Mouse (Mus musculus) hindbrain, embryonic 11.5 days (tissue): ENCODE data around the gene Ptprt. TPM values are rescaled to one million over a fixed set of nuclear protein-coding genes. Genes with fewer than 3 reads are reported as not detected.
A peak's percentile ranks its signal among the peaks of the same experiment; 100 is the strongest.

ENCODE experiments used
- ATAC-seq: fragments of 200-750 bp; cut with Nextera tagmentation; 2 replicates; pipeline ENCODE4 v1.8.0; 2017; ENCODE audit warnings: mild to moderate bottlenecking, moderate TSS enrichment, moderate library complexity; ENCODE audit not compliant: low FRiP score
- DNase-seq: peaks from one replicate; pipeline ENCODE4 v3.0.0-alpha.2; 2015; ENCODE audit warnings: low spot score
- H3K27ac ChIP-seq: fragments of 300-500 bp; sonication (generic); 2 replicates; pipeline ENCODE4 v1.5.1; 2014; ENCODE audit warnings: mild to moderate bottlenecking, low read depth, low read length
- H3K27me3 ChIP-seq: fragments of 300-500 bp; sonication (generic); 2 replicates; pipeline ENCODE4 v1.6.1; 2014; ENCODE audit warnings: mild to moderate bottlenecking, low read length, moderate library complexity, mixed read lengths; ENCODE audit not compliant: control insufficient read depth, insufficient read depth
- H3K36me3 ChIP-seq: fragments of 300-500 bp; sonication (generic); 2 replicates; pipeline ENCODE4 v1.6.1; 2014; ENCODE audit warnings: mild to moderate bottlenecking, low read length, moderate library complexity, mixed read lengths; ENCODE audit not compliant: control insufficient read depth, insufficient read depth
- H3K4me1 ChIP-seq: fragments of 300-500 bp; sonication (generic); replicated peaks from 2 replicates; pipeline ENCODE4 v1.6.1; 2014; ENCODE audit warnings: low read length, mixed read lengths; ENCODE audit not compliant: control insufficient read depth, insufficient read depth
- H3K4me2 ChIP-seq: fragments of 300-500 bp; sonication (generic); replicated peaks from 2 replicates; pipeline ENCODE4 v1.6.1; 2014; ENCODE audit warnings: mild to moderate bottlenecking, low read depth, low read length
- H3K4me3 ChIP-seq: fragments of 300-500 bp; sonication (generic); 2 replicates; pipeline ENCODE4 v1.5.1; 2014; ENCODE audit warnings: low read depth, low read length
- H3K9ac ChIP-seq: fragments of 300-500 bp; sonication (generic); 2 replicates; pipeline ENCODE4 v1.6.1; 2014; ENCODE audit warnings: low read depth, low read length
- H3K9me3 ChIP-seq: fragments of 300-500 bp; sonication (generic); 2 replicates; pipeline ENCODE4 v1.6.1; 2016; ENCODE audit warnings: low read length; ENCODE audit not compliant: control insufficient read depth
- WGBS: fragments of 180-500 bp; shearing (Covaris S2); extraction: QIAGEN DNeasy Blood & Tissue Kit; methylation state at CpG from one replicate; pipeline ENCODE4 v1.1.7; 2014; 5-methylcytosine and 5-hydroxymethylcytosine counted together
- polyA plus RNA-seq: library from polyadenylated mRNA; unstranded; fragments of >200 nt; fragmentation: Nextera tagmentation; extraction: Ambion mirVana; gene quantifications from 2 replicates; pipeline ENCODE4 v1.2.1, GENCODE M21; 2014

Gene Ptprt
- polyA plus RNA-seq, 1 experiment from 2014 or later: 1.3 TPM

DNA sequence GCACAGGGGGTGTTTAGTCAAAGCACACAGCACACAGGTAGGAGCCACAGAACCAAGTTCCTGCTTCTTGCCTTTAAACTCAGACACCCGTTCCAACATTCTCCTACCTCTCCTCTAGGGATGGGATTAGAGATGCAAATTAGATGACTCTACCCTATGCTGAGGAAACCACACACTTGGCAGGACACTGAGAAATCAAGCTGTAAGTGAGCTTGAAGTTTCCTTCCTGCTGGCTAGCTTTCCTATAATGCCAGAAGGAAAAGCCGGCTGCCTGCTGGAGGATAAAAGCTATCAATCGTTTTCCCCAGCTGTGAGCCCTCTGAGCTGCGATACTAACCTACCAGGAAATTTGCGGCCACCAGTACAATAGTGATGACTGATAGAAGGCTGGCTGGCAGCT is 999.0 kb downstream of the Ptprt start:
- Histone ChIP-seq H3K4me1 (no peaks in the 10 kb centered on the region), H3K27ac (no peak overlapping the region), H3K4me3 (no peak overlapping the region), H3K36me3 (no peaks in the 10 kb centered on the region), H3K9me3 (no peaks in the 10 kb centered on the region), H3K27me3 (no peaks in the 10 kb centered on the region), H3K4me2 (no peak overlapping the region), H3K9ac (no peak overlapping the region)
- DNase-seq (no peak), ATAC-seq (no peak)
- 30% methylated on average over 5 of the region's 5 CpGs for WGBS

DNA sequence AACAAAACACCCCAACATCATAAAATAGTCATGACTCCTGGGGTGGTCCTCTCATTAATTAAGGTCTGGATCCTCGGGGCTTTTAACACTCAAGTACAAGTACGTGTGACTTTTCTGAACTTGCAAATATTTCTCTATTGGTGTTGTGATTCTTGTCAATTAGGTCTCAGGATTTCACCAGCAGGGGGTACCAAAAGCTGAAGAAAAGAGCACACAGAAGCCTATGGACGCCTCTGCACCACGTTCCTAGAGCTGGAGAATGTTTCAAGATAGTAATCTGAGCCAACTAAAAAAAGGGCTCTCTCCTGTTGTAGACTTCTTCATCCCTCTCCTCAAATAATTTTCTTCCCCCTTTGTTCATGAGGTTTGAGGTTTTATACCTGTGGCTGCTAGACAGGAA is 1000.1 kb downstream of the Ptprt start:
- ATAC-seq (no peak), DNase-seq (peak; percentile 26)
- Histone ChIP-seq H3K27me3 (no peaks in the 10 kb centered on the region), H3K4me1 (no peaks in the 10 kb centered on the region), H3K9ac (no peak overlapping the region), H3K9me3 (no peaks in the 10 kb centered on the region), H3K36me3 (no peaks in the 10 kb centered on the region), H3K27ac (no peak overlapping the region), H3K4me3 (no peak overlapping the region), H3K4me2 (no peak overlapping the region)
- WGBS: 37% methylated on average over 4 of the region's 4 CpGs

DNA sequence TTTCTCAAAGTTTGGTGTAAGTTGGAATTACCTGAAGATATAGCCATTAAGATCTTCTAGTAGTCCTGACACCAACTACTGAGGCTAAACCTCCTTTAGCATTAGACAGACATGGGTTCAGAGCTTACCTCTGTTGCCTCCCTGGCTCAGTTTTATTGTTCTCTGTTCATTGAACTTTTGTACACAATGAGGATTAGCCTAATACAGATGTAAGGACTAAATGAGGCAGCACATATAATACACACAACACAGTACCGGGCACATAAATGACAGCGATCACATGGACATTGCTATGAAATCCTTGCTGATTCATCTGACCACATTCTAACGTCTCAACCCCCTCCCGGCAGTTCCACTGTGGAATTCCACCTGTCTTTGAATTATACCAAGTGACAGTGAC is 1003.9 kb downstream of the Ptprt start:
- Histone ChIP-seq H3K27ac (no peak overlapping the region), H3K27me3 (no peaks in the 10 kb centered on the region), H3K4me3 (no peak overlapping the region), H3K4me1 (no peaks in the 10 kb centered on the region), H3K9me3 (no peaks in the 10 kb centered on the region), H3K4me2 (no peak overlapping the region), H3K36me3 (no peaks in the 10 kb centered on the region), H3K9ac (no peak overlapping the region)
- ATAC-seq (no peak), DNase-seq (no peak)
- WGBS: 91% methylated on average over 4 of the region's 4 CpGs

DNA sequence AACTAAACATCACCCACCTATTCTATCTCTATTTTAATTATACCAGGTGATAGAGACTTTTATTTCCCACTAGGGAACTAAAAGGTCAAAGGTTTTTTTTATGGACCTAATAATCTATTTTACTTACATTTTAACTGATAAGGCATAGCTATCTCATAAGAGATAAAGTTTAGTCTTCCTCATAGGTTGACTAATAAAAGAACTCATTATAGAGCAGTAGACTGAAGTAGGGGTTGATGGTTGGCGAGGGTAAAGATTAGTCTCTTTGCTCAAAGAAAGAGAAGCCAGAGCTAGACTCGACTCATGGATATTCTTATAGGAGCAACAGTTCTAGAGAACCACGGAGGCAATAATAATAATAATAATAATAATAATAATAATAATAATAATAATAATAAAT is 1004.3 kb downstream of the Ptprt start:
- H3K27ac ChIP-seq: no peak overlapping the region
- DNase-seq: no peak
- no peaks in the 10 kb centered on the region for H3K4me1 ChIP-seq
- no peak for ATAC-seq
- H3K36me3 ChIP-seq: no peaks in the 10 kb centered on the region
- no peaks in the 10 kb centered on the region for H3K27me3 ChIP-seq
- no peak overlapping the region for H3K4me3 ChIP-seq
- 92% methylated on average over 3 of the region's 3 CpGs for WGBS
- no peak overlapping the region for H3K9ac ChIP-seq
- H3K9me3 ChIP-seq: no peaks in the 10 kb centered on the region
- no peak overlapping the region for H3K4me2 ChIP-seq

DNA sequence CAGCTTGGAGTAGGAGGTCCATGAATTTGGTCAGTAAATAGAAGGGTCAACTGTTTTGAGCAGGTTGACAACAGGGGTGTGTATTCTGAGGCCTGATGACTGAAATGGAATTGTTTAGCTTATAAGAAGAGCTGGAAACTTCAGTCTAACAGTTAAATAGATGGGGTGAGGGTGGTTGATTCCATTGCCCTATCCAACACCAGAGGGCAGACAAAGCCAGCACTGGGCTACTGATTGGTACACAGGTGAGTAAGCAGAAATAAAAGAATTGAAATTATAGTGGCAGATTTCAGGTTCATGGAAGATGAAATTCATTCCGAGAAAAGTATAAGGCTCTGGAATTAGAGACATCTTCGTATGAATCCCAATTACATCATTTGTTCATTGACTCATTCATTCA is 1020.1 kb downstream of the Ptprt start:
- Histone ChIP-seq H3K9me3 (no peaks in the 10 kb centered on the region), H3K4me3 (no peak overlapping the region), H3K27ac (no peak overlapping the region), H3K4me1 (no peaks in the 10 kb centered on the region), H3K27me3 (no peaks in the 10 kb centered on the region), H3K9ac (no peak overlapping the region), H3K36me3 (no peaks in the 10 kb centered on the region), H3K4me2 (no peak overlapping the region)
- ATAC-seq (no peak), DNase-seq (no peak)
- WGBS: 93% methylated on average over 2 of the region's 2 CpGs

DNA sequence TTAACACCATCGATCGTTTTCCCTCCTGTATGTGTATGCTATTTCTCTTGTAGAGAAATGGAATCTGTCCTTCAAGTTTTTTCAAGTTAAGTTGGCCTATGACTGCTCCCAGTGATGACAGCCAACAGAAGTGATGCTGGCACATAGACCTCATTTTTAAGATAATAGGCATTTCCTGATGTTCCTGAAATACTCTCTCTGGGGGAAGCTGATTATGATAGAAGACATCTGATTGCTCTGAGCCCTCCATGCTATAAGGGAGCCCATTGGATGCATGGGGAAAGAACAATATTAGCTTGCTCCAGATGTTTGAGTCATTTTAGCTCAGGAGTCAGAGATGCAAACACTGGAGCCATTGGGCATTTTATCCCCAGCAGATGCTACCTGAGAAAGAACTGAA is 1026.9 kb downstream of the Ptprt start:
- no peaks in the 10 kb centered on the region for H3K36me3 ChIP-seq
- no peak for ATAC-seq
- no peak overlapping the region for H3K4me2 ChIP-seq
- H3K4me3 ChIP-seq: no peak overlapping the region
- no peaks in the 10 kb centered on the region for H3K4me1 ChIP-seq
- no peak overlapping the region for H3K27ac ChIP-seq
- WGBS: 97% methylated on average over 2 of the region's 2 CpGs
- DNase-seq: no peak
- H3K9me3 ChIP-seq: no peaks in the 10 kb centered on the region
- no peak overlapping the region for H3K9ac ChIP-seq
- no peaks in the 10 kb centered on the region for H3K27me3 ChIP-seq

DNA sequence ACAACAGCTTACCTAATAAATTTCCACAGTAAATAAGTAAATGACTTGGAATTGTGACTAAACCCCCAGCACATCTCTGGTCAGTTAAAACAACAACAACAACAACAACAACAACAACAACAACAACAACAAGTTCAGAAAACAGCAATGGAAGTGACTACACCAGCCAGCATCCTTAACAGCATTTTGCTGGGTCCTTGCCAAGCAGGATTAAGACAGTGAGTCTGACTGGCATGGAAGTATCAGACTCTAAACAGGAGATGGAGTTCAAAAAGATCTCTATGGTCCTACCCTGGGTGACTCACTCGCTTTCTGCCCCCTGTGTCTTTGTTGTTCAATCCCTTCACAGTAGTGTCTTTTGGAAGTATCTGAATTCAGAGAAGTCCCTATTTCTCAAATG is 1035.1 kb downstream of the Ptprt start:
- no peak overlapping the region for H3K27ac ChIP-seq
- no peaks in the 10 kb centered on the region for H3K27me3 ChIP-seq
- no peak overlapping the region for H3K9ac ChIP-seq
- WGBS: 77% methylated on average over 1 of the region's 1 CpGs
- no peak overlapping the region for H3K4me2 ChIP-seq
- no peaks in the 10 kb centered on the region for H3K36me3 ChIP-seq
- H3K9me3 ChIP-seq: no peaks in the 10 kb centered on the region
- H3K4me3 ChIP-seq: no peak overlapping the region
- no peak for DNase-seq
- no peak for ATAC-seq
- no peaks in the 10 kb centered on the region for H3K4me1 ChIP-seq

DNA sequence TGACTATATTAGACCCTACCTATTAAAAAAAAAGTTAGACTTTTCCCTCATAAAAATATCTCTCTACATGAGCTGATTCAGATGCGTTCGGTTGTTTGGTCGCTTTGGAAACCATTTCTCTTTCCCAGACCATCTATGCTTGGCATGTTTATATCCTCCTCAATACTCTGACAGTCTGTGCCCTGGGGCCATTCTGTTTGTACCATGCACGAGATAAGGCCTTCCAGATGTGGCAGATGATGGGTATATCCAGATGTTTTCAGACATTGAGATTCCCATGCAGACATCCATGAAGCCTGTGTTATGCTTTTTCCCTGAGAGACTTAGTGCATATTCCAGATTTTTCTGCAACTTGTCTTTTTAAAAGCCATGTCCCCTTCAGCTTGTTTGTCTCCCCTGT is 1052.5 kb downstream of the Ptprt start:
- Histone ChIP-seq H3K4me3 (no peak overlapping the region), H3K4me2 (no peak overlapping the region), H3K9ac (no peak overlapping the region), H3K4me1 (no peaks in the 10 kb centered on the region), H3K9me3 (no peaks in the 10 kb centered on the region), H3K36me3 (no peaks in the 10 kb centered on the region), H3K27ac (no peak overlapping the region), H3K27me3 (no peaks in the 10 kb centered on the region)
- DNase-seq: no peak
- 87% methylated on average over 4 of the region's 4 CpGs for WGBS
- ATAC-seq: no peak

DNA sequence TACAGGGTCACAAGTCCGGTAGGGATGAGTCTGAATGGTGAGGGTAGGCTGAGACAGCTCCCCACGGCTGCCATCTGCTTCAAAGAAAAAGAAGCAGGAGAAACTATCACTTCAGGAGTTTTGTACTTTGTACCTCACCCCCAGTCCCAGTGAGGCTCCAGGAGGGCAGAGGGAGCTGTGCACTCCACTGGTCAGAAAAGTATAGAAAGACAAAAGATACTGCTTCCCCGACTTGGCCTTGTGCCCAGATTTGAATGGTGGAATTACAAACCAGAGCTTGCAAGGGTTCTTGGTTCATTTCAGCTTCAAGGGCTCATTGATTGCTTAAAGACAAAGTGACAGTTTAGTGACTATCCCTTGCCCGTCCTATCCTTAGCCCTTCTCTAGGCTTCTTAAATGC is 1053.6 kb downstream of the Ptprt start:
- H3K27me3 ChIP-seq: no peaks in the 10 kb centered on the region
- no peaks in the 10 kb centered on the region for H3K4me1 ChIP-seq
- ATAC-seq (no peak), DNase-seq (no peak)
- H3K4me3 ChIP-seq: no peak overlapping the region
- no peak overlapping the region for H3K27ac ChIP-seq
- no peaks in the 10 kb centered on the region for H3K36me3 ChIP-seq
- no peaks in the 10 kb centered on the region for H3K9me3 ChIP-seq
- WGBS: 91% methylated on average over 4 of the region's 4 CpGs
- H3K9ac ChIP-seq: no peak overlapping the region
- H3K4me2 ChIP-seq: no peak overlapping the region
